Mouse (Mus musculus): ENCODE data around the gene Ubfd1. TPM values are rescaled to one million over a fixed set of nuclear protein-coding genes. Genes with fewer than 3 reads are reported as not detected.

Gene Ubfd1
- total RNA-seq (2014; fragmentation: Nextera tagmentation) = 49.3 and 49.6 TPM in 2 replicates
- 49.7 and 52.2 TPM in 2 replicates for total RNA-seq (2017)
- polyA plus RNA-seq (2012) = 32.9 and 38.1 TPM in 2 replicates

DNA sequence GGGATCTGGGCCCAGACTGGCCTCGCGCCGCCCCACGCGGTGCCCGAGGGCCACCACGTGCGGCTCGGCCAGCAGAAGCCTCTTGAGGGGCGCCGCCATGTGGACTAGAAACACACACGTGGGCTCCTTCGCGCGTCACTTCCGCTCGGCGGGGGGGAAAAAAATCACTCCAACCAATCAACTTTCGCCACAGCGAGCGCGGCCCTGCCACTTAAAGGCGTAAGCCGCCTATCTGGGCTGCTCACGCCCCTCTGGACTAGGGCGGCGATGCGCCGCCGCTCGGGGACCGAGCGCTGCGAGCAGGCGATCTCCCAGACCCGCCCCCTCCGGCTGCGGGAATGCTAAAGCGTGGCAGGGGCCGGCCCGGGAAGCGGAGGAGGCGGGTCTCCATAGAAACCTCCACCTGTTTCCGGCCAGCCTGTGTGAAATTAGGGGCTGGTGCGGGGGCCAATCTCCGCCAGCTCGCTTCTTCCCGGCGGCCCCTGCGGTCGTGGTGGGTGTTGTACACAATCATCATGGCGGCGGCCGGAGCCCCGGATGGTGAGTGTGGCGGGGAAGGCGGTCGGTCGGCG lies at the start of gene Ubfd1, which contains the start of gene Ears2:
TSS of gene Ubfd1 (plus strand) at position 231 of the 572 bp plus-strand sequence.
TSS of gene Ears2 (minus strand) at position 319 of the 572 bp plus-strand sequence.
- Histone ChIP-seq H3K27me3 (ENCODE audit: insufficient read depth, low read length) (no peaks in the 10 kb centered on the region), H3K4me3 (ENCODE audit: low read depth, low read length) (peak within 1 kb of the TSS; percentile 100), H3K36me3 (replicated peaks) (peaks cover 48% of the 10 kb centered on the region), H3K9me3 (replicated peaks) (no peaks in the 10 kb centered on the region), H3K4me1 (ENCODE audit: insufficient read depth, low read depth, low read length) (peaks cover 42% of the 10 kb centered on the region)
- DNase-seq (ENCODE audit: low spot score) = peak; percentile 92
- peak; percentile 84 for ATAC-seq (ENCODE audit: extremely low read depth, insufficient number of reproducible peaks, low FRiP score, poor library complexity, severe bottlenecking)
- TF ChIP-seq GATA1 (IDR thresholded peaks at IDR 0.05; ENCODE audit: borderline replicate concordance, low read length) (no peak), POLR2AphosphoS5 (IDR thresholded peaks at IDR 0.05; ENCODE audit: insufficient replicate concordance, low read depth, low read length) (no peak), GATA2 (IDR thresholded peaks at IDR 0.05; ENCODE audit: borderline replicate concordance, low read depth, low read length) (no peak), CTCF (IDR thresholded peaks at IDR 0.05; ENCODE audit: low read depth, low read length) (no peak), TAL1 (conservative IDR thresholded peaks at IDR 0.05; ENCODE audit: low read depth, low read length) (no peak)

DNA sequence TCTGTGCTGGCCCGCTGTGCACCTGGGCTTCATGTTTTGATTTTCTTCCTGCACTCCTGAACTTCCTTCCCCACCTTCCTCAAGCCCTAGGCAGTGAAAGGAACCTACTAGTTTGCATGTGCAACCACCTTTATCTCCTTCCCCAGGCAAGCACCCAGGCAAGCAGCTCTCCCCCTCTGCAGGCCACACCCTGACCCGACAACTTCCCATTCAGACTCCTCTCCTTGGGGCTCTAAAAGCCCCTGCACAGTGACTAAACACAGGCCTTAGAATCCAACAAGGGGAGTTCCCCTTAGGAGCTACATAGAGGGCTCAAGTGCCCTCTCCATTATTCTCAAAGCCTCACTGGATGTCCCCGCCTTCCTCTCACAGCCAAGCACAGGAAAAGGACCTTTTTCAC lies 48.7 kb upstream of the Ubfd1 start:
- Histone ChIP-seq H3K4me3 (ENCODE audit: low read depth, low read length) (peak overlapping the region; percentile 90), H3K9me3 (replicated peaks) (no peaks in the 10 kb centered on the region), H3K36me3 (replicated peaks) (peaks cover 55% of the 10 kb centered on the region), H3K4me1 (ENCODE audit: insufficient read depth, low read depth, low read length) (peaks cover 80% of the 10 kb centered on the region), H3K27me3 (ENCODE audit: insufficient read depth, low read length) (no peaks in the 10 kb centered on the region)
- TF ChIP-seq POLR2AphosphoS5 (IDR thresholded peaks at IDR 0.05; ENCODE audit: insufficient replicate concordance, low read depth, low read length) (no peak), TAL1 (conservative IDR thresholded peaks at IDR 0.05; ENCODE audit: low read depth, low read length) (peak; percentile 44), GATA1 (IDR thresholded peaks at IDR 0.05; ENCODE audit: borderline replicate concordance, low read length) (no peak), CTCF (IDR thresholded peaks at IDR 0.05; ENCODE audit: low read depth, low read length) (no peak)
- peak; percentile 82 for DNase-seq (ENCODE audit: low spot score)
- ATAC-seq (ENCODE audit: extremely low read depth, insufficient number of reproducible peaks, low FRiP score, poor library complexity, severe bottlenecking) = peak; percentile 74

DNA sequence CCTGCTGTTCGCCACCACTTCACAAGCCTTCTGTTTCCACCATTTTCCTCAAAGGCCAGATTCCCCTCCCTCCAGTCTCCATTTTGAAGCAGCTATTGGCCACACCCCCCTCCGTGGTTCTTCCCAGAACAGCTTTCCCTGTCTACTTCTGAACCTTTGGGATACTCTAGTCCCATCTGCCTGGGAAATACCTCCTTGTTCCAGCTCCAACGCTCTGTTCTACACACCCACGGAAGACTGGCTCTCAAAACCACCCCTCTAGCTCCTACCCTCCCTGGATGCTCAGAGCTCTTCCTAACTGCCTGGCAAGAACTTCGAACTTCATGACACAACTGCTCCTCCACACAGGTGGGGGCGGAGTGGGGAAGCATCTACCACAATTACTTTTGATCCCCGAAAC lies 48.0 kb upstream of the Ubfd1 start:
- peaks cover 48% of the 10 kb centered on the region for H3K36me3 ChIP-seq (replicated peaks)
- H3K27me3 ChIP-seq (ENCODE audit: insufficient read depth, low read length) = no peaks in the 10 kb centered on the region
- ATAC-seq (ENCODE audit: extremely low read depth, insufficient number of reproducible peaks, low FRiP score, poor library complexity, severe bottlenecking) (no peak), DNase-seq (ENCODE audit: low spot score) (no peak)
- H3K4me3 ChIP-seq (ENCODE audit: low read depth, low read length) = peak overlapping the region; percentile 90
- H3K4me1 ChIP-seq (ENCODE audit: insufficient read depth, low read depth, low read length) = peaks cover 78% of the 10 kb centered on the region
- TF ChIP-seq GATA1 (IDR thresholded peaks at IDR 0.05; ENCODE audit: borderline replicate concordance, low read length) = no peak
- TF ChIP-seq TAL1 (conservative IDR thresholded peaks at IDR 0.05; ENCODE audit: low read depth, low read length) = no peak
- TF ChIP-seq CTCF (IDR thresholded peaks at IDR 0.05; ENCODE audit: low read depth, low read length) = no peak
- no peak for TF ChIP-seq POLR2AphosphoS5 (IDR thresholded peaks at IDR 0.05; ENCODE audit: insufficient replicate concordance, low read depth, low read length)
- no peak for TF ChIP-seq GATA2 (IDR thresholded peaks at IDR 0.05; ENCODE audit: borderline replicate concordance, low read depth, low read length)
- H3K9me3 ChIP-seq (replicated peaks) = no peaks in the 10 kb centered on the region

DNA sequence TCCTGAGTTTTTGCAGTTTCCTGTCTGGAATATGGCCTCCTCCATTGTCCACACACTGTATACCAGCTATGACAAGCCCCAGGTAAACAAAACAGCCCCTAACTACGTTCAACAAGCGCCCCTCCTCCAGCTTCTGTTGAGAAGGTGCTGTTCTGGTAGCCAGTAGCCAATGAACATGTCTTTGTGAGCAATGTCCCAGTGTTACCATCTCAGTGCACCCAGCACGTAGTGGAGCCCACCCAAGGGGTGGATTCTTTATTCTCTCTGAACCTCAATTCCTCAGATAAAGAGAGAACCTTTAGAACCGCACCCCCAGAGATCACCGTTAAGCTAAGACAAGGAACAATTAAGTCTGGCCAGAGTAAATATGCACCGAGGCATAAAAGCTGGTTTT lies 46.7 kb upstream of the Ubfd1 start:
- ATAC-seq (ENCODE audit: extremely low read depth, insufficient number of reproducible peaks, low FRiP score, poor library complexity, severe bottlenecking) (no peak), DNase-seq (ENCODE audit: low spot score) (peak; percentile 37)
- Histone ChIP-seq H3K4me3 (ENCODE audit: low read depth, low read length) (peak overlapping the region; percentile 90), H3K9me3 (replicated peaks) (no peaks in the 10 kb centered on the region), H3K4me1 (ENCODE audit: insufficient read depth, low read depth, low read length) (peaks cover 71% of the 10 kb centered on the region), H3K36me3 (replicated peaks) (peaks cover 35% of the 10 kb centered on the region), H3K27me3 (ENCODE audit: insufficient read depth, low read length) (no peaks in the 10 kb centered on the region)
- TF ChIP-seq GATA1 (IDR thresholded peaks at IDR 0.05; ENCODE audit: borderline replicate concordance, low read length) (no peak), POLR2AphosphoS5 (IDR thresholded peaks at IDR 0.05; ENCODE audit: insufficient replicate concordance, low read depth, low read length) (no peak), CTCF (IDR thresholded peaks at IDR 0.05; ENCODE audit: low read depth, low read length) (no peak), TAL1 (conservative IDR thresholded peaks at IDR 0.05; ENCODE audit: low read depth, low read length) (no peak), GATA2 (IDR thresholded peaks at IDR 0.05; ENCODE audit: borderline replicate concordance, low read depth, low read length) (no peak)

DNA sequence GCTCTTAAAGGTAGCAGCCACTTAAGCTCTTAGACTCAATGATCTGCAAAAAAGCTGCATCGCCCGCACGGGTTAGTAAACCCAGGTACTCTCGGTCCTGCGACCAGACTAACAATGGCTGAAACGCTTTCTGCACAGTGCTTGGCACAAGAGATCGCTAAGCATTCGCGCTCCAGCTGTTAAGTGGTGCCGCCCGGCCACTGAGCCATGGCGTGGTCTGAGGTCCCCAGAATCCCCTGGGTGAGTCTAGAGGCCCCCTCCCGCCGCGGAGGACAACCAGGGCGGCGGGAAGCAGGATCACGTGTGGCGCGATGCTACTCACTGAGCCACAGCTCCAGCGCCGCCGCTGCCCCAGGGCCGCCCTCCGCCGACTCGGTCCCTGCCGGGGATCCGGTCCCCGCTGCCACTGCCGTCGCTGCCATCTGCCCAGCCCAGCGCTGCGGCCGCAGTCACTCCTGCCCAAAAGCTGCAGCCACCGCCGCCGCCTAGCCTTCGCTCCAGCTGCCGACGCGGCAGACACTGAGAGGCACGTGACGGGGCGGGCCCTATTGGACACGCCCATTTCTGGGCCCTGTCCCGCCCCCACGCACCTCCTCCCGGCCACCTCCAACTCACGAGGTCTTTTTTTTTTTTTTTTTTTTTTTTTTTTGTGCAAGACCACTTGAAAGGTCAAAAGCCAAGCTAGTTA lies 46.2 kb upstream of the Ubfd1 start, which contains the start of gene Gga2:
TSS of gene Gga2 (minus strand) at position 556 of the 688 bp plus-strand sequence.
- Histone ChIP-seq H3K9me3 (replicated peaks) (no peaks in the 10 kb centered on the region), H3K4me1 (ENCODE audit: insufficient read depth, low read depth, low read length) (peaks cover 70% of the 10 kb centered on the region), H3K4me3 (ENCODE audit: low read depth, low read length) (peak within 1 kb of the TSS; percentile 90), H3K36me3 (replicated peaks) (peaks cover 30% of the 10 kb centered on the region), H3K27me3 (ENCODE audit: insufficient read depth, low read length) (no peaks in the 10 kb centered on the region)
- TF ChIP-seq GATA2 (IDR thresholded peaks at IDR 0.05; ENCODE audit: borderline replicate concordance, low read depth, low read length) (no peak), GATA1 (IDR thresholded peaks at IDR 0.05; ENCODE audit: borderline replicate concordance, low read length) (no peak), POLR2AphosphoS5 (IDR thresholded peaks at IDR 0.05; ENCODE audit: insufficient replicate concordance, low read depth, low read length) (no peak), TAL1 (conservative IDR thresholded peaks at IDR 0.05; ENCODE audit: low read depth, low read length) (no peak), CTCF (IDR thresholded peaks at IDR 0.05; ENCODE audit: low read depth, low read length) (no peak)
- 0 out of 2 replicates have a peak, but pooled peaks have one; percentile 23 for ATAC-seq (ENCODE audit: extremely low read depth, insufficient number of reproducible peaks, low FRiP score, poor library complexity, severe bottlenecking)
- peak; percentile 69 for DNase-seq (ENCODE audit: low spot score)

DNA sequence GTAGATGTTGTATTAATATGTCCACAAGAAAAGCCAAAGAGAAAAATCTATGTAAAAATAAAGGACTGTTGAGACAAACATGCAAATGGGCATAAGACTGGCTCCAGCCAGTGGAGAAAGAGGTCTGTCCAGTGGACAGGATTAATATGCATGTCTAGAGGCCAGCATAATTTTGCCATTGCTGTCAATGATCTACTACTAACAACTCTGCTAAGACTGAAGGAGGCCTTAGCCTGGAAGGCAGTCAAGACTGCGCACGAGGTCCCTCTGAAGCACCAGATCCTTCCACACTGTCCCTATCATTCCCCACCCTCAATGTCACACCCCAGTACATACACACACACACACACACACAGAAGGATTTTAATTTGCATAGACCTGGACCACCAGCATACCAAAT lies 44.8 kb upstream of the Ubfd1 start:
- TF ChIP-seq CTCF (IDR thresholded peaks at IDR 0.05; ENCODE audit: low read depth, low read length) (no peak), GATA1 (IDR thresholded peaks at IDR 0.05; ENCODE audit: borderline replicate concordance, low read length) (no peak), POLR2AphosphoS5 (IDR thresholded peaks at IDR 0.05; ENCODE audit: insufficient replicate concordance, low read depth, low read length) (no peak), TAL1 (conservative IDR thresholded peaks at IDR 0.05; ENCODE audit: low read depth, low read length) (no peak), GATA2 (IDR thresholded peaks at IDR 0.05; ENCODE audit: borderline replicate concordance, low read depth, low read length) (no peak)
- ATAC-seq (ENCODE audit: extremely low read depth, insufficient number of reproducible peaks, low FRiP score, poor library complexity, severe bottlenecking) (no peak), DNase-seq (ENCODE audit: low spot score) (no peak)
- Histone ChIP-seq H3K36me3 (replicated peaks) (peaks cover 16% of the 10 kb centered on the region), H3K4me1 (ENCODE audit: insufficient read depth, low read depth, low read length) (peaks cover 61% of the 10 kb centered on the region), H3K9me3 (replicated peaks) (no peaks in the 10 kb centered on the region), H3K4me3 (ENCODE audit: low read depth, low read length) (no peak overlapping the region), H3K27me3 (ENCODE audit: insufficient read depth, low read length) (no peaks in the 10 kb centered on the region)
